ENCODE assay signal across 9 mouse cellular contexts in genomic region chr3:85482636-85483035, GRCm38 (mm10).
A peak's percentile ranks its signal among the peaks of the same experiment; 100 is the strongest.
DNase-seq lines count a peak whose midpoint lies in the region; ATAC-seq lines count a peak whose summit lies in the region.
"Had no signal": no experiment of that assay in that cellular context is flagged by ENCODE, and none has a peak within 500 bp of the region (broad histone marks: within the 10 kb centered on the region; RNA-seq: fewer than 3 reads in every experiment).

No protein-coding gene starts in this region.

- H3K36me3 ChIP-seq in lung, embryonic 16.5 days (ENCODE audit: control insufficient read depth, insufficient read depth, low read length) = no peaks in the 10 kb centered on the region
- H3K36me3 ChIP-seq: limb, embryonic 15.5 days had no signal

- no peak overlapping the region for H3K9ac ChIP-seq in lung, embryonic 16.5 days (ENCODE audit: low read length)
- H3K9ac ChIP-seq: limb, embryonic 15.5 days had no signal

- 38% methylated on average over 5 of the region's 5 CpGs for WGBS in lung, embryonic 16.5 days

- no peak overlapping the region for H3K4me2 ChIP-seq in lung, embryonic 16.5 days (ENCODE audit: low read depth, low read length)
- H3K4me2 ChIP-seq: limb, embryonic 15.5 days had no signal

- no peak for ATAC-seq in cerebellum, adult (ENCODE audit: insufficient number of reproducible peaks, low FRiP score, low TSS enrichment)
- peak; percentile 78 for ATAC-seq in lung, embryonic 16.5 days (ENCODE audit: low read depth)

- no peak overlapping the region for H3K4me3 ChIP-seq in lung, embryonic 16.5 days (ENCODE audit: low read length)
- H3K4me3 ChIP-seq: limb, embryonic 15.5 days had no signal

- intact Hi-C loops in heart, postnatal 14 days (cut with DNase I) = no loop called here

- H3K27ac ChIP-seq in lung, embryonic 16.5 days (ENCODE audit: low read length) = no peak overlapping the region
- H3K27ac ChIP-seq: limb, embryonic 15.5 days had no signal

- no peaks in the 10 kb centered on the region for H3K9me3 ChIP-seq in lung, embryonic 16.5 days (ENCODE audit: control insufficient read depth, low read length)
- H3K9me3 ChIP-seq: limb, embryonic 15.5 days had no signal

- no peaks in the 10 kb centered on the region for H3K27me3 ChIP-seq in lung, embryonic 16.5 days (ENCODE audit: control insufficient read depth, insufficient read depth, low read depth, low read length)
- H3K27me3 ChIP-seq: limb, embryonic 15.5 days had no signal

- peak; percentile 69 to 76 for DNase-seq in cerebellum, postnatal 14 days
- peak; percentile 38 for DNase-seq in adrenal gland, adult 8-10 months
- DNase-seq in heart, postnatal 14 days = peak; percentile 13 to 29
- DNase-seq in thymus, postnatal 10 days (ENCODE audit: low spot score in 2 of 2) = no peak
- DNase-seq in B cell, adult 2 months = no peak
- DNase-seq in left cerebral cortex, adult 11 months (ENCODE audit: low spot score) = no peak

- no peaks in the 10 kb centered on the region for H3K4me1 ChIP-seq in lung, embryonic 16.5 days (replicated peaks; ENCODE audit: control insufficient read depth, insufficient read depth, low read length)
- H3K4me1 ChIP-seq: limb, embryonic 15.5 days had no signal

Comparison
In these comparisons a context has a peak if more than half of its experiments do, and no peak if none do; other contexts are left out.
1. DNase-seq: peak in cerebellum, postnatal 14 days (2 of 2), adrenal gland, adult 8-10 months (single experiment) and heart, postnatal 14 days (2 of 2); none in thymus, postnatal 10 days (0 of 2), B cell, adult 2 months (0 of 2) and left cerebral cortex, adult 11 months (single experiment).